Mouse (Mus musculus) midbrain, postnatal 0 days (tissue): ENCODE measurements around the gene Lmx1a. TPM values are rescaled to one million over a fixed set of nuclear protein-coding genes. Genes with fewer than 3 reads are reported as not detected.

ENCODE experiments used
- ATAC-seq: fragments of 200-750 bp; cut with Nextera tagmentation; 2 replicates; pipeline ENCODE4 v1.8.0; 2017; ENCODE audit warnings: moderate number of reproducible peaks, mild to moderate bottlenecking, moderate TSS enrichment, moderate library complexity; ENCODE audit not compliant: low FRiP score
- DNase-seq: peaks from one replicate; pipeline ENCODE4 v3.0.0-alpha.2; 2015; ENCODE audit warnings: low spot score
- H3K27ac ChIP-seq: fragments of 300-500 bp; sonication (generic); 2 replicates; pipeline ENCODE4 v1.5.1; 2014; ENCODE audit warnings: low read depth, mild to moderate bottlenecking, low read length, mixed read lengths
- H3K27me3 ChIP-seq: fragments of 300-500 bp; sonication (generic); 2 replicates; pipeline ENCODE4 v1.6.1; 2014; ENCODE audit warnings: low read length, control low read depth, mixed read lengths; ENCODE audit not compliant: insufficient read depth
- H3K36me3 ChIP-seq: fragments of 300-500 bp; sonication (generic); 2 replicates; pipeline ENCODE4 v1.6.1; 2014; ENCODE audit warnings: low read length, control low read depth, mixed read lengths; ENCODE audit not compliant: insufficient read depth
- H3K4me1 ChIP-seq: fragments of 300-500 bp; sonication (generic); 2 replicates; pipeline ENCODE4 v1.6.1; 2014; ENCODE audit warnings: mild to moderate bottlenecking, control low read depth, antibody characterized with exemption, low read length, mixed read lengths; ENCODE audit not compliant: insufficient read depth
- H3K4me2 ChIP-seq: fragments of 300-500 bp; sonication (generic); 2 replicates; pipeline ENCODE4 v1.6.1; 2014; ENCODE audit warnings: low read depth, mild to moderate bottlenecking, low read length, mixed read lengths; ENCODE audit not compliant: poor library complexity, severe bottlenecking
- H3K4me3 ChIP-seq: fragments of 300-500 bp; sonication (generic); 2 replicates; pipeline ENCODE4 v1.5.1; 2014; ENCODE audit warnings: low read depth, mild to moderate bottlenecking, low read length, moderate library complexity
- H3K9ac ChIP-seq: fragments of 300-500 bp; sonication (generic); replicated peaks from 2 replicates; pipeline ENCODE4 v1.6.1; 2014; ENCODE audit warnings: mild to moderate bottlenecking, low read length, moderate library complexity, mixed read lengths; ENCODE audit not compliant: poor library complexity, severe bottlenecking
- H3K9me3 ChIP-seq: fragments of 300-500 bp; sonication (generic); 2 replicates; pipeline ENCODE4 v1.6.1; 2016; ENCODE audit warnings: low read length, control low read depth
- CTCF ChIP-seq: IDR thresholded peaks from 2 replicates; pipeline ENCODE4 v1.5.1; 2016; ENCODE audit warnings: antibody characterized with exemption, mild to moderate bottlenecking
- WGBS: fragments of 180-500 bp; shearing (Covaris S2); extraction: QIAGEN DNeasy Blood & Tissue Kit; methylation state at CpG from one replicate; pipeline ENCODE4 v1.1.7; 2014; 5-methylcytosine and 5-hydroxymethylcytosine counted together
- polyA plus RNA-seq: library from polyadenylated mRNA; unstranded; fragments of >200 nt; fragmentation: Nextera tagmentation; extraction: Ambion mirVana; gene quantifications from 2 replicates; pipeline ENCODE4 v1.2.1, GENCODE M21; 2015
- total RNA-seq: library from RNA; depleted of rRNA; stranded (reverse); fragments of >200 nt; gene quantifications from 2 replicates; pipeline ENCODE4 v1.2.3, GENCODE M21; 2014

Gene Lmx1a
- total and polyA plus RNA-seq, 2 experiments from 2014 or later, result 3.2 to 6.3 TPM

DNA sequence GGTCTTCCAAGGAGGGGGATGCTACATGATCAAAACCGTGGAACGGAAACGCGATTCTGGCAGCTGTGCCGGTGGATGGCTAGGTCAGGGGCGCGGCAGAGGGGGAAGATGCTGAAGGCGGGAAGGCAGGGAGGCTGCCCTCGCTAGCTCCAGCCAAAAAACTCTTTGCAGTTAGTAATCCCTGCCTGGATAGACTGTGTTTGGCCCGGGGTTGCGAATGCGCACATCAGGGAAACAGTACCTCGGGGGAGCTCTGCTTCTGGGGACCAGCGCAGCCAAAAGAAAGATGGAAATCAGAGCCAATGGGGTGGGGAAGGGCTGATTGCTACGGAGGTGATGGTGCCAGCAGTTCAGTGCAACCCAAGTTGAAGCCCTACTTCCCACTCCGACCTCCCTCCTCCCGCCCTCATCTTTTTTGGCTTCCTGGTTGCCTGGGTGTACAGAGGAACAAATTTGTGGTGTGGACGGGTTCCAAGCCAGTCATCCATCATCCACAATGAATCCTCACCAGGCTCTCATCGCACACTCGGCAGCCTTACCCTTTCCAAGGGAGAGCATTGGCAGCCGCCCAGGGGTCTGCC, 28.4 kb upstream of the Lmx1a start:
- DNase-seq (peak; percentile 91), ATAC-seq (peak; percentile 86)
- H3K4me2 ChIP-seq, result peak overlapping the region; percentile 58
- WGBS, result 2% methylated on average over 21 of the region's 21 CpGs
- H3K36me3 ChIP-seq, result no peaks in the 10 kb centered on the region
- peaks cover 8% of the 10 kb centered on the region for H3K27me3 ChIP-seq
- H3K9me3 ChIP-seq, result no peaks in the 10 kb centered on the region
- H3K27ac ChIP-seq, result no peak overlapping the region
- H3K4me1 ChIP-seq, result peaks cover 7% of the 10 kb centered on the region; the same call in 1 of the 2 replicates
- H3K9ac ChIP-seq, result peak overlapping the region; percentile 24; the same call in 1 of the 2 replicates
- TF ChIP-seq CTCF, result no peak
- H3K4me3 ChIP-seq, result peak overlapping the region; percentile 30; the same call in 1 of the 2 replicates

DNA sequence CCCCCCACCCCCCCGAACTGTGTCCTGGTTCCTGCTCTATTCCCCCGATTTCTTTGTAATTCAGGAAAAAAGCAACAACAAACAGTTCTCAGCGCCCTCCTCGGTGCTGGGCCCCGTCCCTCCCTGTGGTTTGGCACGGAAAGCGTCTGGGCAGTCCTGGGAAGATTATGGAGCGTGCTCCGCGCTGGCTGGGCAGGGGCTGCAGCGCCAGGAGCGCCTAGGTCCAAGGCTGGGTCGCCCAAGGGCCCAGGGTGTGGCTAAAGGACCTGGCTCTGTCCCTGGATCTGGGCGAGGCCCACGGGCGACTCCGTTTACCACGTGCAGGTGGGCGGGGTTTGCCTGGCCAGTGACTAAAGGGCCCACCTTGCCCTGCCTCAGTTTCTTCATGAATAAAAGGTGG, 27.9 kb upstream of the Lmx1a start:
- Histone ChIP-seq H3K36me3 (no peaks in the 10 kb centered on the region), H3K9me3 (no peaks in the 10 kb centered on the region), H3K9ac (peak overlapping the region; percentile 24; the same call in 1 of the 2 replicates), H3K4me3 (peak overlapping the region; percentile 30), H3K27me3 (peaks cover 8% of the 10 kb centered on the region), H3K4me2 (peak overlapping the region; percentile 58), H3K4me1 (peaks cover 7% of the 10 kb centered on the region; the same call in 1 of the 2 replicates), H3K27ac (no peak overlapping the region)
- no peak for TF ChIP-seq CTCF
- 3% methylated on average over 19 of the region's 19 CpGs for WGBS
- DNase-seq, result no peak
- ATAC-seq, result peak; percentile 81

DNA sequence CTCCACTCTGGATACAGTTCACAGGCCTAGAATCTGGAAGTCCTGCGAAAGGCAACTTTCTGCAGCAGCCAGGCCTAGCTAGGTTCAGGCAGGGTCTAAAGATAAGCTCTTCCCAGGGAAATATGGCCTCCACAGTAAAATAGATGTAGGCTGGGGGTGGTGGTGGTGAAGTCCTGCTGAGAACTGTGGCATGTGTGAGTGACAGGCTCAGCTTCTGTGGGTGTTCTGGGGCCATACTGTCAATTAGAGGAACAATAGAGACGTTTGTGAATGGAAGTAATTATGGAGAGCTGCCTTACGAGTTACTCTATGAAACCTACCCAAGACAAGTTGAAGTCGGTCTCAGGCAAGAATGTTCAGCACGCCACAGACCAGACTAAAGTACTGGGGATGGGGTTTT, 25.9 kb upstream of the Lmx1a start:
- no peak overlapping the region for H3K4me3 ChIP-seq
- H3K27ac ChIP-seq, result no peak overlapping the region
- whole genome bisulfite sequencing, result 56% methylated on average over 5 of the region's 5 CpGs
- no peaks in the 10 kb centered on the region for H3K9me3 ChIP-seq
- ATAC-seq (no peak), DNase-seq (no peak)
- H3K4me1 ChIP-seq, result peaks cover 7% of the 10 kb centered on the region; the same call in 1 of the 2 replicates
- peaks cover 8% of the 10 kb centered on the region for H3K27me3 ChIP-seq
- H3K36me3 ChIP-seq, result no peaks in the 10 kb centered on the region
- no peak overlapping the region for H3K4me2 ChIP-seq
- TF ChIP-seq CTCF, result no peak
- no peak overlapping the region for H3K9ac ChIP-seq

DNA sequence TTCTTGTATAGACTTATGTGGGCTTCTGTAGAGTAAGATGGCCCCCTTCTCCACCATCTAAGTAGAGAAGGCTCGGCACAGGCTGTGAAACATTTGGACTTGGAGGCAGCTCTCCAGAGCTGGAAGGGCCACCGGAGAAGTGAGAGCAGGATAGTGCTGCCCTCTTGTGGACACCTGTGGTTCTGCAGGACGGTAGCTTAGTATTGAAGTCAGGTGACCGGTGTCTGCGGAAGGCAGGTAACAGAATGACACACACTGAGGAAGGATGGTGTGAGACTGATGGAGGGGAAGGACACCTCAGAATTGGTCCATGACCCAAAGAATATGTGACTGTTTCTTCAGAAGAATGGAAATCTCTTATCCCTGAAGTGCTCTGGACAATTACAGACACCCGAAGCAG, 19.2 kb upstream of the Lmx1a start:
- TF ChIP-seq CTCF, result peak; percentile 85
- Histone ChIP-seq H3K4me1 (no peaks in the 10 kb centered on the region), H3K27ac (no peak overlapping the region), H3K4me2 (no peak overlapping the region), H3K9ac (no peak overlapping the region), H3K4me3 (no peak overlapping the region), H3K36me3 (no peaks in the 10 kb centered on the region), H3K9me3 (no peaks in the 10 kb centered on the region), H3K27me3 (peaks cover 20% of the 10 kb centered on the region)
- ATAC-seq, result no peak
- 34% methylated on average over 6 of the region's 6 CpGs for WGBS
- DNase-seq, result peak; percentile 61

DNA sequence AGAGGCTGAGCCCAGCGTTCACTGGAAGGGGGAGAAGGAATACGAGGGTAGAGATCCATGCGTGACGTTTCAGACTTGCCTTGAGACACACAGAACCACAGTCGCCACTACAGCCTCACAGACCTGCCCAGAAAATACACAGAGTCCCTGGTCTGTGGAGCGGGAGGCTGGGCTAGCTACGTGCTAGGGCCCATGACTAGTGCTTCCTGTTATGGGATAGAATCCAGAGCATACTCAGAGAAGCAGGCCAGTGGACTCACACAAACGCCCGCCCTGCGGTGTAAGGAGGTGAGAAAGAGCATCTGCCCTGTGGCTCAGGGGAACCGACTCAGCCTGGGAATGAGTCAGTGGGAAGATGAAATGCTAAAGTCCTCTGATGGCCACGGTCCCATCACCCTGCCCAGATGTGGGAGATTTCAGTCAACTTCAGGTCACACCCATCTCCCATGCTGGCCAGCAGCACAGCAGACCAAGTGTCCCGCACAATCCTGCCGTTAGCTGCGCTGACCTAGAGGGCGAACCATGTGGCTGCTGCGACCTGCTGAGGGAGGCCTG, 16.5 kb upstream of the Lmx1a start:
- Histone ChIP-seq H3K27me3 (peaks cover 22% of the 10 kb centered on the region), H3K4me2 (no peak overlapping the region), H3K9ac (no peak overlapping the region), H3K36me3 (no peaks in the 10 kb centered on the region), H3K4me1 (no peaks in the 10 kb centered on the region), H3K27ac (no peak overlapping the region), H3K4me3 (no peak overlapping the region), H3K9me3 (no peaks in the 10 kb centered on the region)
- TF ChIP-seq CTCF, result no peak
- 26% methylated on average over 17 of the region's 17 CpGs for WGBS
- ATAC-seq, result no peak
- DNase-seq, result no peak

DNA sequence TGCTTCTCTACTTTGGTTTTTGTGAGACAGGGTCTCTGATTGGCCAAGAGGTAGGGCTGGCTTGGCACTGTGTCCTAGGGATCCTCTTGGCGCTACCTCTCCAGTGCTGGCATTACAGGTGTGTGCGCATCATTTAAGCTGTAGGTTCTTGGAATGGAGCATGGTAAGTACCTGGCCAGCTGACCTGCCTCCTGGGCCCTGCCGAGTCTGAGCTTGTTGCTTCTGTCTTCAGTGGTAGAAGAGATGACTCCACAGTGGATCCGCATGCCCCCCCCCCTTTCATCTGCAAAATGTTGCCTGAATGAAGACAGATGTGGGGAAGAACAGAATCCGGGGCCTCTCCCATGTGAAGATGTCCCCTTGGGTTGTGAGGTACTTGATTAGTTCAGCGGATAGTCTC, 10.0 kb upstream of the Lmx1a start:
- Histone ChIP-seq H3K36me3 (no peaks in the 10 kb centered on the region), H3K4me2 (no peak overlapping the region), H3K27ac (no peak overlapping the region), H3K27me3 (0 out of 2 replicates have a peak, but pooled peaks cover 3% of the 10 kb centered on the region), H3K4me1 (no peaks in the 10 kb centered on the region), H3K4me3 (no peak overlapping the region), H3K9ac (no peak overlapping the region), H3K9me3 (peaks cover 5% of the 10 kb centered on the region; the same call in 1 of the 2 replicates)
- no peak for ATAC-seq
- DNase-seq, result no peak
- 89% methylated on average over 6 of the region's 6 CpGs for WGBS
- no peak for TF ChIP-seq CTCF
